Mouse (Mus musculus) myocyte (in vitro differentiated cells): ENCODE measurements around the gene Emp2.
A peak's percentile ranks its signal among the peaks of the same experiment; 100 is the strongest.

Experiments used
- CEBPB ChIP-seq: IDR thresholded peaks from 2 replicates; pipeline ENCODE4 v1.6.1; 2011; ENCODE audit warnings: mild to moderate bottlenecking, moderate library complexity; ENCODE audit not compliant: poor library complexity, insufficient read depth, severe bottlenecking
- E2F4 ChIP-seq: IDR thresholded peaks from one replicate; pipeline ENCODE4 v1.6.1; 2011; ENCODE audit warnings: mild to moderate bottlenecking, control low read depth, moderate library complexity; ENCODE audit not compliant: insufficient read depth
- MAX ChIP-seq: IDR thresholded peaks from one replicate; pipeline ENCODE4 v1.6.1; 2011; ENCODE audit warnings: low read depth, mild to moderate bottlenecking, control low read depth
- MYOD1 ChIP-seq, 3 experiments: IDR thresholded peaks; one replicate each; pipeline ENCODE4 v1.6.1; 2011; ENCODE audit warnings: control low read depth in 2 of 3, low read depth in 2 of 3, mild to moderate bottlenecking in 2 of 3, moderate library complexity in 1 of 3; ENCODE audit not compliant: insufficient read length in 2 of 3, control insufficient read depth in 1 of 3
- MYOG ChIP-seq, 3 experiments: IDR thresholded peaks; one replicate each; pipeline ENCODE4 v1.6.1; 2011; ENCODE audit warnings: control low read depth in 2 of 3, low read depth in 2 of 3, mild to moderate bottlenecking in 2 of 3; ENCODE audit not compliant: insufficient read length in 2 of 3, control insufficient read depth in 1 of 3, insufficient read depth in 1 of 3
- POLR2A ChIP-seq: IDR thresholded peaks from one replicate; pipeline ENCODE4 v1.6.1; 2011; ENCODE audit warnings: low read depth, mild to moderate bottlenecking, control low read depth, moderate library complexity; ENCODE audit not compliant: insufficient read length
- POLR2AphosphoS2 ChIP-seq: IDR thresholded peaks from one replicate; pipeline ENCODE4 v1.6.1; 2011; ENCODE audit warnings: low read depth, control low read depth; ENCODE audit not compliant: insufficient read length
- REST ChIP-seq: IDR thresholded peaks from one replicate; pipeline ENCODE4 v1.6.1; 2011; ENCODE audit warnings: mild to moderate bottlenecking, control low read depth, moderate library complexity; ENCODE audit not compliant: insufficient read depth, insufficient read length
- SRF ChIP-seq: IDR thresholded peaks from one replicate; pipeline ENCODE4 v1.6.1; 2011; ENCODE audit warnings: low read depth; ENCODE audit not compliant: control insufficient read depth, insufficient read length
- TCF12 ChIP-seq: IDR thresholded peaks from one replicate; pipeline ENCODE4 v1.6.1; 2011; ENCODE audit warnings: mild to moderate bottlenecking, control low read depth; ENCODE audit not compliant: poor library complexity, insufficient read depth, severe bottlenecking
- TCF3 ChIP-seq: IDR thresholded peaks from one replicate; pipeline ENCODE4 v1.6.1; 2011; ENCODE audit warnings: low read depth, control low read depth; ENCODE audit not compliant: insufficient read length
- USF1 ChIP-seq: IDR thresholded peaks from one replicate; pipeline ENCODE4 v1.6.1; 2011; ENCODE audit warnings: low read depth, mild to moderate bottlenecking, control low read depth, moderate library complexity

GRCm38 (mm10) chr16:10299637-10300036 lies 14.1 kb downstream of the Emp2 start:
- TF ChIP-seq SRF, result no peak
- TF ChIP-seq POLR2A, result no peak
- no peak for TF ChIP-seq MAX
- TF ChIP-seq USF1, result no peak
- TF ChIP-seq TCF12, result no peak
- TF ChIP-seq POLR2AphosphoS2, result no peak
- TF ChIP-seq MYOD1 (IDR thresholded peaks at IDR 0.05; ENCODE audit: control insufficient read depth in 1 of 3, insufficient read length in 2 of 3, low read depth in 2 of 3), result peak in 1 of 3 experiments; percentile 59
- TF ChIP-seq TCF3, result no peak
- no peak for TF ChIP-seq CEBPB
- TF ChIP-seq MYOG (IDR thresholded peaks at IDR 0.05; ENCODE audit: control insufficient read depth in 1 of 3, insufficient read depth in 1 of 3, insufficient read length in 2 of 3, low read depth in 2 of 3), result peak in 1 of 3 experiments; percentile 68
- TF ChIP-seq E2F4, result no peak
- TF ChIP-seq REST, result no peak
